Comparison of ENCODE assay signal across 19 mouse cellular contexts in the genomic region with DNA sequence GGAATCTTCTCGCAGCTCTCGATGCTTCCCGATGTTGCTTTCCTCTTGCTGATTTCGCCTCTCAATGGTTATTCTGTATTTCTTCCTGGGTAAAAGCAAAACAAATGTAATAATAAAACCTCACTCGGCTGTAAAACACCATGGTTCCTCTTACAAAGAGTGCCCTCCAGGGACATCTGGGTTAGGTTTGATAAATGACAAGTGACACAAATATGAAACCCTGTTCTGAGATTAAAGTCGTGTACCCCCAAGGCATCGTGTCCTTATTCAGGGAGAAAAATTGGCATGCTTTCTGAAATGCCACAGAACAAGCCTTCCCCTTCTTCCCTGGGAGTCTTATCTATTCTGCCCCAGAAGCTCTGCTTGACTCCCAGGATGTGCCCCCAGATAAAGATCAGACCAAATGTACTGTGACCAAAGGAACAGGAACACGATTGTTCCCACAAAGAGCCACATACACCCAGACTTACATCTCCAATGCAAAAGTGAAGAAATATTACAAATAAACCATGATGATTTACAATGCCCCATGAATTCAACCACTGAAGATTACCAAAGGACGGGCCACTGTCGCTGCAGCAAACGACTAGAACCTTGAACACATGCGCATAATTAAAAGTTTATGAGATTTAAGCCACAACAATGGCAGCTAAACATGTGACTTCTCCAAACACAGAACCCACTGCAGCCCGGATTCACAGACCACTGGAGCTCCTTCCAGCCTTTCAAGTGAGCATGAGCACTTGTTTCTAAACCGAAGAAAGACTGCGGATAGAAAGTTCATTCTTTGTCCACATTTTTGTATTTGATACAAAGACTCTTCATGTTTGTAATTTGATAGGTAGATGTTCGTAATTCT.
DNase-seq lines count a peak whose midpoint lies in the region; ATAC-seq lines count a peak whose summit lies in the region.
"Had no signal": no experiment of that assay in that cellular context is flagged by ENCODE, and none has a peak within 500 bp of the region (broad histone marks: within the 10 kb centered on the region; RNA-seq: fewer than 3 reads in every experiment).

No protein-coding gene starts in this region.

- no peak overlapping the region for H3K4me3 ChIP-seq in hindbrain, embryonic 12.5 days
- H3K4me3 ChIP-seq in hindbrain, embryonic 10.5 days, result no peak overlapping the region
- no peak overlapping the region for H3K4me3 ChIP-seq in hindbrain, embryonic 14.5 days (replicated peaks; ENCODE audit: low read length)
- H3K4me3 ChIP-seq in midbrain, embryonic 16.5 days (ENCODE audit: low read depth, low read length), result no peak overlapping the region
- H3K4me3 ChIP-seq: intestine, embryonic 15.5 days; left cerebral cortex, adult 2 months; limb, embryonic 12.5 days; liver, embryonic 13.5 days; lung, embryonic 15.5 days; myocyte had no signal

- intact Hi-C loops in left cerebral cortex, postnatal 10 days (cut with DNase I), result no loop called here

- peak; percentile 40; the same call in 1 of the 2 replicates for ATAC-seq in hindbrain, embryonic 12.5 days (ENCODE audit: low FRiP score)
- no peak for ATAC-seq in hindbrain, embryonic 14.5 days (ENCODE audit: low FRiP score)
- ATAC-seq in midbrain, embryonic 16.5 days, result peak; percentile 51; the same call in 1 of the 2 replicates
- ATAC-seq: intestine, embryonic 15.5 days had no signal

- DNase-seq in hindbrain, embryonic 10.5 days (ENCODE audit: low spot score), result no peak
- DNase-seq in hindbrain, embryonic 14.5 days (ENCODE audit: low spot score), result peak; percentile 41
- DNase-seq in retina, postnatal 7 days (ENCODE audit: low read depth, low spot score), result peak; percentile 4
- no peak for DNase-seq in kidney, postnatal 25 days
- DNase-seq in left cerebral cortex, postnatal 10 days (ENCODE audit: extremely low spot score in 1 of 2, low spot score in 2 of 2), result no peak
- DNase-seq: adrenal gland, postnatal 10 days; cerebellum, adult 11-12 months; cerebellum, postnatal 25 days; gastrocnemius, postnatal 25 days; heart, postnatal 14 days; liver, embryonic 13.5 days; thymus, adult 2 months had no signal

- H3K36me3 ChIP-seq in hindbrain, embryonic 12.5 days, result no peaks in the 10 kb centered on the region
- no peaks in the 10 kb centered on the region for H3K36me3 ChIP-seq in hindbrain, embryonic 10.5 days
- H3K36me3 ChIP-seq in hindbrain, embryonic 14.5 days (replicated peaks; ENCODE audit: control insufficient read depth, insufficient read depth), result no peaks in the 10 kb centered on the region
- no peaks in the 10 kb centered on the region for H3K36me3 ChIP-seq in midbrain, embryonic 16.5 days (ENCODE audit: control insufficient read depth, insufficient read depth, low read length)
- H3K36me3 ChIP-seq: intestine, embryonic 15.5 days; limb, embryonic 12.5 days; liver, embryonic 13.5 days; lung, embryonic 15.5 days had no signal

- no peak overlapping the region for H3K9ac ChIP-seq in hindbrain, embryonic 12.5 days
- H3K9ac ChIP-seq in hindbrain, embryonic 14.5 days, result no peak overlapping the region
- H3K9ac ChIP-seq in midbrain, embryonic 16.5 days (ENCODE audit: low read depth, low read length), result no peak overlapping the region
- H3K9ac ChIP-seq: intestine, embryonic 15.5 days; limb, embryonic 12.5 days; liver, embryonic 13.5 days; lung, embryonic 15.5 days had no signal

- 64% methylated on average over 16 of the region's 16 CpGs for whole genome bisulfite sequencing in hindbrain, embryonic 12.5 days
- WGBS in hindbrain, embryonic 10.5 days, result 76% methylated on average over 16 of the region's 16 CpGs
- WGBS in hindbrain, embryonic 14.5 days, result 60% methylated on average over 16 of the region's 16 CpGs
- 54% methylated on average over 16 of the region's 16 CpGs for WGBS in midbrain, embryonic 16.5 days

- H3K4me2 ChIP-seq in hindbrain, embryonic 12.5 days (replicated peaks), result no peak overlapping the region
- no peak overlapping the region for H3K4me2 ChIP-seq in hindbrain, embryonic 14.5 days (replicated peaks)
- H3K4me2 ChIP-seq in midbrain, embryonic 16.5 days (ENCODE audit: low read length), result no peak overlapping the region
- H3K4me2 ChIP-seq: intestine, embryonic 15.5 days; limb, embryonic 12.5 days; liver, embryonic 13.5 days; lung, embryonic 15.5 days had no signal

- no peak overlapping the region for H3K27ac ChIP-seq in hindbrain, embryonic 12.5 days
- H3K27ac ChIP-seq in hindbrain, embryonic 10.5 days, result no peak overlapping the region
- H3K27ac ChIP-seq in hindbrain, embryonic 14.5 days, result no peak overlapping the region
- no peak overlapping the region for H3K27ac ChIP-seq in midbrain, embryonic 16.5 days (ENCODE audit: low read length)
- H3K27ac ChIP-seq: intestine, embryonic 15.5 days; left cerebral cortex, adult 2 months; limb, embryonic 12.5 days; liver, embryonic 13.5 days; lung, embryonic 15.5 days had no signal

- no peaks in the 10 kb centered on the region for H3K9me3 ChIP-seq in hindbrain, embryonic 12.5 days (replicated peaks)
- no peaks in the 10 kb centered on the region for H3K9me3 ChIP-seq in hindbrain, embryonic 10.5 days
- no peaks in the 10 kb centered on the region for H3K9me3 ChIP-seq in hindbrain, embryonic 14.5 days (ENCODE audit: control insufficient read depth, low read length)
- no peaks in the 10 kb centered on the region for H3K9me3 ChIP-seq in midbrain, embryonic 16.5 days (replicated peaks; ENCODE audit: control insufficient read depth, low read length, poor library complexity, severe bottlenecking)
- H3K9me3 ChIP-seq: intestine, embryonic 15.5 days; limb, embryonic 12.5 days; liver, embryonic 13.5 days; lung, embryonic 15.5 days had no signal

- peaks cover 3% of the 10 kb centered on the region; the same call in 1 of the 2 replicates for H3K4me1 ChIP-seq in hindbrain, embryonic 12.5 days
- H3K4me1 ChIP-seq in hindbrain, embryonic 10.5 days (replicated peaks), result no peaks in the 10 kb centered on the region; the same call in 1 of the 2 replicates
- H3K4me1 ChIP-seq in hindbrain, embryonic 14.5 days (replicated peaks; ENCODE audit: control insufficient read depth, insufficient read depth, low read length), result no peaks in the 10 kb centered on the region
- no peaks in the 10 kb centered on the region for H3K4me1 ChIP-seq in midbrain, embryonic 16.5 days (ENCODE audit: control insufficient read depth, insufficient read depth, low read length)
- H3K4me1 ChIP-seq: intestine, embryonic 15.5 days; limb, embryonic 12.5 days; lung, embryonic 15.5 days had no signal

- H3K27me3 ChIP-seq in hindbrain, embryonic 12.5 days, result no peaks in the 10 kb centered on the region
- no peaks in the 10 kb centered on the region for H3K27me3 ChIP-seq in hindbrain, embryonic 10.5 days (ENCODE audit: insufficient read depth, poor library complexity, severe bottlenecking)
- H3K27me3 ChIP-seq in hindbrain, embryonic 14.5 days (ENCODE audit: control insufficient read depth, insufficient read depth, low read length), result no peaks in the 10 kb centered on the region
- no peaks in the 10 kb centered on the region for H3K27me3 ChIP-seq in midbrain, embryonic 16.5 days (ENCODE audit: control insufficient read depth, insufficient read depth, low read depth, low read length)
- H3K27me3 ChIP-seq: intestine, embryonic 15.5 days; limb, embryonic 12.5 days; liver, embryonic 13.5 days; lung, embryonic 15.5 days had no signal

Comparison
In these comparisons a context has a peak if more than half of its experiments do, and no peak if none do; other contexts are left out.
1. DNase-seq: peak in hindbrain, embryonic 14.5 days (single experiment) and retina, postnatal 7 days (single experiment); none in hindbrain, embryonic 10.5 days (single experiment), kidney, postnatal 25 days (0 of 2) and left cerebral cortex, postnatal 10 days (0 of 2).